Mouse (Mus musculus) stomach, postnatal 0 days (tissue): ENCODE results near the gene Jph4. TPM values are rescaled to one million over a fixed set of nuclear protein-coding genes. Genes with fewer than 3 reads are reported as not detected.

Experiments
- ATAC-seq: fragments of 200-750 bp; cut with Nextera tagmentation; 2 replicates; pipeline ENCODE4 v1.8.0; 2017; ENCODE audit not compliant: low FRiP score, low TSS enrichment
- DNase-seq: peaks from one replicate; pipeline ENCODE4 v3.0.0-alpha.2; 2016; ENCODE audit warnings: low spot score
- H3K27ac ChIP-seq: fragments of 300-500 bp; sonication (generic); replicated peaks from 2 replicates; pipeline ENCODE4 v1.5.1; 2014; ENCODE audit warnings: mild to moderate bottlenecking, control low read depth
- H3K27me3 ChIP-seq: fragments of 300-500 bp; sonication (generic); 2 replicates; pipeline ENCODE4 v1.6.1; 2014; ENCODE audit warnings: low read length; ENCODE audit not compliant: control insufficient read depth, insufficient read depth
- H3K36me3 ChIP-seq: fragments of 300-500 bp; sonication (generic); 2 replicates; pipeline ENCODE4 v1.6.1; 2014; ENCODE audit warnings: low read length, mixed read lengths; ENCODE audit not compliant: control insufficient read depth, insufficient read depth
- H3K4me1 ChIP-seq: fragments of 300-500 bp; sonication (generic); replicated peaks from 2 replicates; pipeline ENCODE4 v1.6.1; 2014; ENCODE audit warnings: antibody characterized with exemption; ENCODE audit not compliant: control insufficient read depth, insufficient read depth
- H3K4me2 ChIP-seq: fragments of 300-500 bp; sonication (generic); replicated peaks from 2 replicates; pipeline ENCODE4 v1.6.1; 2014; ENCODE audit warnings: low read depth, mild to moderate bottlenecking, control low read depth, moderate library complexity
- H3K4me3 ChIP-seq: fragments of 300-500 bp; sonication (generic); 2 replicates; pipeline ENCODE4 v1.5.1; 2014; ENCODE audit warnings: low read depth, low read length, control low read depth
- H3K9ac ChIP-seq: fragments of 300-500 bp; sonication (generic); 2 replicates; pipeline ENCODE4 v1.6.1; 2014; ENCODE audit warnings: mild to moderate bottlenecking, low read length, control low read depth, mixed read lengths
- H3K9me3 ChIP-seq: fragments of 300-500 bp; sonication (generic); 2 replicates; pipeline ENCODE4 v1.6.1; 2016; ENCODE audit warnings: low read length; ENCODE audit not compliant: control insufficient read depth
- CTCF ChIP-seq: IDR thresholded peaks from 2 replicates; pipeline ENCODE4 v1.5.1; 2016; ENCODE audit warnings: antibody characterized with exemption, low read depth, mild to moderate bottlenecking, moderate library complexity
- EP300 ChIP-seq: optimal IDR thresholded peaks from 2 replicates; pipeline ENCODE3; 2016; ENCODE audit warnings: antibody characterized with exemption
- WGBS: fragments of 180-500 bp; shearing (Covaris S2); extraction: QIAGEN DNeasy Blood & Tissue Kit; methylation state at CpG from one replicate; pipeline ENCODE4 v1.1.7; 2014; 5-methylcytosine and 5-hydroxymethylcytosine counted together
- polyA plus RNA-seq: library from polyadenylated mRNA; unstranded; fragments of >200 nt; fragmentation: Nextera tagmentation; extraction: Ambion mirVana; gene quantifications from 2 replicates; pipeline ENCODE4 v1.2.1, GENCODE M21; 2015

Gene Jph4
- polyA plus RNA-seq, 1 experiment from 2014 or later: 1.0 TPM

DNA sequence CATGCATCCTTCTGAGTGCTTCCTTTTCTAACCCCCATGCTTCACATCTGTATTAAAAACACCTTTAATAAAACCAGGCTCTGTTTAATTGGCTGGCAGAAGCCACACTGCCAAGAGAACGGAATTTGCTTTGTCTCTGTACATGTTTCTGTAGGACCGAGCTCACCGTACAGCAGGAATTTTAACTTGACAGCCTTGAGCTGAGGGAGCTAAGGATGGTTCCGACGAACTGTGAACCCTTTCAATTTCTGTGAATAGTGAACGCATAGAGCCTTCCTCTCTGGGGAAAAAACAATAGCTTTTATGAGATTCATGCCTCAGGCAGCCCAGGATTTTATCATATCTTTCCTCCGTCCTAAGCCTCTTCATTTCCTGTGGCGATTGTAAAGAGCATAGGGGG is 5.6 kb upstream of the Jph4 start:
- H3K27ac ChIP-seq: no peak overlapping the region
- no peaks in the 10 kb centered on the region for H3K36me3 ChIP-seq
- H3K4me1 ChIP-seq: no peaks in the 10 kb centered on the region
- no peaks in the 10 kb centered on the region for H3K27me3 ChIP-seq
- no peaks in the 10 kb centered on the region for H3K9me3 ChIP-seq
- DNase-seq (no peak), ATAC-seq (no peak)
- peak overlapping the region; percentile 23; the same call in 1 of the 2 replicates for H3K4me2 ChIP-seq
- 32% methylated on average over 8 of the region's 8 CpGs for WGBS
- no peak overlapping the region for H3K9ac ChIP-seq
- TF ChIP-seq CTCF: no peak
- no peak for TF ChIP-seq EP300
- H3K4me3 ChIP-seq: no peak overlapping the region

DNA sequence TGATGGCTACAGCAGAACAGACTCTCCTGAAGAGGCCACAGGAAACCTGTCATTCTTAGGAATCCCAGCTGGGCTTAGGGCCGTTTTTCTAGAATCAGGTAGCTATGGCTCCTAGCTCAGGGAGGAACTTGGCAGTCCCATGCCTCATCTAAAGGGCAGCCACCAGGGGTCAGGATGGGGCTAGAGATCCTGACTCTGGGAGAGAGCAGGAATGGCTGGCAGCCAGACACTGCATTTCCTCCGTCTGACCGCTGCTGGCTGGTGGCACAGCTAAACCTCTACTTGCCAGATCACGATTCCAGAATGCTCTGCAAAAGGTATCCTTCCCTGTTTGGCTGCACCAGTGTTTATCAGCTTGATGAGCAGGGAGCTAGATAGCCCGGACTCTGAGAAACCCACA is 5.2 kb upstream of the Jph4 start:
- H3K4me3 ChIP-seq: no peak overlapping the region
- ATAC-seq: peak; percentile 93
- H3K4me2 ChIP-seq: peak overlapping the region; percentile 23; the same call in 1 of the 2 replicates
- no peak overlapping the region for H3K9ac ChIP-seq
- peak; percentile 89 for TF ChIP-seq CTCF
- TF ChIP-seq EP300: no peak
- H3K9me3 ChIP-seq: no peaks in the 10 kb centered on the region
- peak; percentile 91 for DNase-seq
- no peaks in the 10 kb centered on the region for H3K27me3 ChIP-seq
- no peaks in the 10 kb centered on the region for H3K36me3 ChIP-seq
- no peaks in the 10 kb centered on the region for H3K4me1 ChIP-seq
- H3K27ac ChIP-seq: no peak overlapping the region
- 2% methylated on average over 5 of the region's 5 CpGs for WGBS

DNA sequence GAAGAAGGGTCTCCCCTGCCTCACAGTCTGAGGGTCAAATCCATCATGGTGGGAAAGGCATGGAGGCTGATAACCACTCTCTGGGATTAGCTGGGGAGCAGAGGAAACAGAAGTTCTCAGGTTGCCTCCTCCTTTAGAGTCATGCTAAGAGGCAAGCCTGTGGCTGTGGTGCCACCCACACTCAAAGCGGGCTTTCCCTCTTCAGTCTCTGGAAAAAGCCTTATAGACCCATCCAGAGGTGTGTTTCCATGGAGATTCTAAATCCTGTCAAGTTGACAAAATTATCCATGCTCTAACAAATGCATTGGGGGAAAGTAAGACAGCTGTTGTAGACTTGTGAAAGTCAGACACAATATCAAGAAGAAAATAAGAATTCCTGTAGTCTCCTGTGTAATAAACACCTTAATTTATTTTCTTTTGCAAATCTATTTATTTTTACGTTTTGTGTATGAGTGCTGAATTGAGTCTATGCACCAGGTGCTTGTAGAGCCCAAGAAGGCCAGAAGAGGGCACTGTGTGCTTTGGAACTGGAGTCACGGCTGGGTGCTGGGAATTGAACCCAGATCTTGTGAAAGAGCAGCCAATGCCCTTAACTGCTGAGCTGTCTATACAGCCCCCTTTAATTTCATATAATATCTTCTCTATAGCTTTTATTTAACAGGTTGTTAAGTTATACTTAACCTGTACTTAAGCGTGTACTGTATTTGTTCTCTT is 2.8 kb upstream of the Jph4 start:
- no peaks in the 10 kb centered on the region for H3K36me3 ChIP-seq

DNA sequence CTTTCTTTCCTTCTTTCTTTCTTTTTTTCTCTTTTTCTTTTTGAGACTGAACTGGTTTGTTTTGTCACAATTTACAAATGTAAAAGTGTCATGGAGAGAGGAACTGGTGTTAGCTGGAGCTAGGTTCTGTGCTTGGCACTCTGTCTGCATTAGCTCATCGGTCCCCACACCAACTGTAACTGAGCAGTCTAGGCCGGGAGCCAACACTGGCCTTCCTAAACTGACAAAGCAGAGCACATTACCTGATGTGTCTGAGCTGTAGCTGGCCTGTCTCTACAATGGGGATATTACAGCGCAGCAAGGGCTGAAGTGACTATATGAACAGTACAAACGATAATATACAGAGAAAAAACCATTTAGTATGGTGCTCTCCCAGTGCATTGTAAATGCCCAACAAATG is 2.1 kb upstream of the Jph4 start:
- Histone ChIP-seq H3K36me3 (no peaks in the 10 kb centered on the region), H3K27me3 (peaks cover 6% of the 10 kb centered on the region; the same call in 1 of the 2 replicates), H3K4me3 (no peak overlapping the region), H3K4me1 (peaks cover 4% of the 10 kb centered on the region; the same call in 1 of the 2 replicates), H3K9me3 (no peaks in the 10 kb centered on the region), H3K4me2 (no peak overlapping the region), H3K9ac (no peak overlapping the region), H3K27ac (no peak overlapping the region)
- no peak for DNase-seq
- 76% methylated on average over 4 of the region's 4 CpGs for WGBS
- TF ChIP-seq CTCF (no peak), EP300 (no peak)
- no peak for ATAC-seq

More for the DNA sequence above, 2.8 kb upstream of the Jph4 start:
- 70% methylated on average over 4 of the region's 4 CpGs for WGBS
- Histone ChIP-seq H3K4me2 (no peak overlapping the region), H3K27ac (no peak overlapping the region), H3K9ac (no peak overlapping the region), H3K4me1 (no peaks in the 10 kb centered on the region), H3K27me3 (no peaks in the 10 kb centered on the region; the same call in 1 of the 2 replicates), H3K4me3 (no peak overlapping the region), H3K9me3 (no peaks in the 10 kb centered on the region)
- DNase-seq: no peak
- no peak for TF ChIP-seq EP300
- TF ChIP-seq CTCF: peak; percentile 50
- ATAC-seq: no peak

DNA sequence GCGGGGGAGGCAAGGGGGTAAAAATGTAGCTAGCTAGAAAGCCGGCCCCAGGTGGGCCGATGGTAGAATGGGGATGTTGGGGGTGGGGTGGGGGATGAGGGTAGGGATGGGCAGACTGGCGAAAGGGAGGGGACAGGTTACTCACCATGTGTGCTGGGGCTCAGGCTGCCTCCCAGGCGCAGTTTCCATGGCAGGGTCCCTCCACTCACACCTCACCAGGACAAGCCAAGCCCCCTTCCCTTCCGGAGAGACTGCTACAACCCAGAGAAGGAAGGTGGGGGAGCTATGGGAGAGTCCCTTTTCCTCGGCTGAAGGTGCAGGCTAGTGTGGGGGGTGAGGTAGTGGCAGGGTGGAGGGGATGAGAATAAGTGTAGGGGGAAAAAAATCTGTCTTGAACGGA is 889 bp downstream of the Jph4 start:
- no peaks in the 10 kb centered on the region for H3K36me3 ChIP-seq
- no peak overlapping the region for H3K27ac ChIP-seq
- peaks cover 4% of the 10 kb centered on the region; the same call in 1 of the 2 replicates for H3K4me1 ChIP-seq
- H3K27me3 ChIP-seq: peaks cover 6% of the 10 kb centered on the region; the same call in 1 of the 2 replicates
- H3K9ac ChIP-seq: no peak overlapping the region
- 2% methylated on average over 8 of the region's 8 CpGs for WGBS
- H3K4me3 ChIP-seq: peak overlapping the region; percentile 57
- ATAC-seq (no peak), DNase-seq (no peak)
- TF ChIP-seq EP300 (no peak), CTCF (no peak)
- no peaks in the 10 kb centered on the region for H3K9me3 ChIP-seq
- H3K4me2 ChIP-seq: peak overlapping the region; percentile 100
